Mouse (Mus musculus): Measurements from ENCODE around the gene Myo1b.

Myo1b gene

DNA sequence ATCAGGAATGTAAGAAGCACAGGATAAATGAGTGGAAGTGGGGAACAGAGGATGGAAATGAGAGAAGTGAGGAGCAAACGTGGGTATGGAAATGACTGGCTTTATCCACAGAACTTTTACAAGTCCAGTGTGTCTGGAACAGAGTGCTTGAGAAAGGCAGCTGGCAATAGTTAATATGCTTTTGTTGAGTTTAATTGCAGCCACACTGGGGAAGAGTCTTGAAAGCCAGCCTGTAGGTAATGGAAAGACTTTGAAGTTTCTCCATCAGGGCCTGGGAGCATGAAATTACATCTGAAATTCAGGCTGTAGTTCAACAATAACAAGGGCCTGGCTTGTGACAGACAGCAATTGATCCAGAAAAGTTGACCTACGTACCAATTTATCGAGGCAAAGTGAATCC lies 209.8 kb downstream of the Myo1b start:
- DNase-seq: no peak

DNA sequence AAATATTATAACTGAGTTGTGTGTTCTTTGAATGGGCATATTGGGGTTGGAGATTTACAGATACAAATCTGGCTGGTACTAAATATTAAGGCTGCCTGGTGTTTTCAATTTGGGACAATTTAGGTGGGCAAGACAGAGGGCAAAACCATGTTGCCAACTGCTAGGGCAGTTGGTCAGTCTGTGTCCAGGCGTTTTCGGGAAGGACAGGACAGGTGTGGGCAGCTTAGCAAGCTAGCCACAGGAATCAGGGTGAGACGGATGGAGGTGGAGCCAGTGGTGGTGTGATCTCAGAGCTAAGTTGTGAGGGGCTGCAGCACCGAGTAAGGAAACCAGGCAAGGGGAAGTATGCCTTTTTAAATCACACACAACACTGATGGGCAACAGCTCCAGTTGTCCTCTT lies 211.3 kb downstream of the Myo1b start:
- DNase-seq: no peak

Data from kidney, postnatal 25 days (tissue).